Mouse (Mus musculus) ZHBTc4 (cell line): Measurements from ENCODE around the gene Hhat.
A peak's percentile ranks its signal among the peaks of the same experiment; 100 is the strongest.

Experiments used
- DNase-seq: peaks from one replicate; pipeline ENCODE4 v3.0.0-alpha.2; 2011; ENCODE audit warnings: low read depth, low spot score

Gene Hhat

GRCm38 (mm10) chr1:192557978-192558594, 212.9 kb downstream of the Hhat start:
- no peak for DNase-seq

DNA sequence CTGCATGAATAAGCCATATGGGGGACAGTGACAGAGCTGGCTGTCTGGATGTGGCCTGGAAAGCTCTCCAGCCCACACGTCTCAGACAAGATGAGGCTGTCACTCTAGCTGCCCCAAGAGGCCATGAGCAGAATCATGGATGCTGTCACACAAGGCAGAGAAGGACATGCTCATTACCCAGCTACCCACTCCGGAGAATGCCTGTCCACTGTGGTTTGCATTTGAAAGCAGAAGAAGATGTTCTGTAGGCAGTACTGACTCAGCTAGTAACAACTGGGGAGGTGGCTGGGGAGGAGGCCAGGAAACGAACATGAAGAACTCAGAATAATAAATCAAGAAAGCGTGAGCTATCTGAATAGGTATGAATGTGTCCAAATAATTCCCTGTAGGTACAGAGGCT, 215.5 kb downstream of the Hhat start:
- DNase-seq = no peak

GRCm38 (mm10) chr1:192550561-192550960, 220.5 kb downstream of the Hhat start:
- DNase-seq = no peak

DNA sequence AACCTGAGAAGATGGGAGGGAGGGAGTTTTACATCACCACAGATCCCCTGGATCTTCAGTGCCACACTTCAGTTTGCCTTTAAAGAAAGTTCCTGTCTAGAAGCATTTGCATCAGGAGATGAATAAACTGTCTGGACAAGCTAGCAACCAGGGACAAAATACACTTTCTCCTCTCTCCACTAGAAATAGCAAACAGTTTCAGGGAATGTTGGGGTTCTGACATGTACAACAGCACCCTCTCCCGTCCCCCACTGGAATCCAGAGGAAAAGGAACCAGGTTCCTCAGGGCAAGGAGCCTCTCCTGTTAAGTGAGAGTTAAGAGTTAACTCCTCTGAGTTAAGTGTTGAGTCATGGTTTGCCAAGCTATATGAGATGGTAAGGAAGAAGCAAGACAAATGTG, 224.2 kb downstream of the Hhat start:
- no peak for DNase-seq

GRCm38 (mm10) chr1:192544901-192545300, 226.1 kb downstream of the Hhat start:
- DNase-seq = no peak

DNA sequence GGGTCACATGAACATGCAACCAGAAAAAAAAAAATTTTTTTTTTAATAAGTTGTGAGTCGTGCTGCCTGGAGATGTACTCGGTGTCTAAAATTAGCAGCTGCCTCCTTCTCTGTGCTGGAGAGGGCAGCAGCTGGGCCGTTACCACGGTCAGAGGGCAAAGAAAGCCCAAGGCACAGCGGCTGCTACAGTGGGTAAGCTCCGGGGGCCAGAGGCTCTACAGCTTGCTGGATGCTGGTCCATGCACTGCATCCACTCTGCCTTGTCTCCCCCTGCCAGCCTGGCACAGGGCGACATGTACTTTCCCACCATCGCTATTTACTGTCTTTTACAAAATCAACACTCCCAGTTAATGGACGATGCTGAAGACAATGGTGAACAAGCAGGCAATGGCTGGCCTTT, 226.9 kb downstream of the Hhat start:
- DNase-seq = no peak

DNA sequence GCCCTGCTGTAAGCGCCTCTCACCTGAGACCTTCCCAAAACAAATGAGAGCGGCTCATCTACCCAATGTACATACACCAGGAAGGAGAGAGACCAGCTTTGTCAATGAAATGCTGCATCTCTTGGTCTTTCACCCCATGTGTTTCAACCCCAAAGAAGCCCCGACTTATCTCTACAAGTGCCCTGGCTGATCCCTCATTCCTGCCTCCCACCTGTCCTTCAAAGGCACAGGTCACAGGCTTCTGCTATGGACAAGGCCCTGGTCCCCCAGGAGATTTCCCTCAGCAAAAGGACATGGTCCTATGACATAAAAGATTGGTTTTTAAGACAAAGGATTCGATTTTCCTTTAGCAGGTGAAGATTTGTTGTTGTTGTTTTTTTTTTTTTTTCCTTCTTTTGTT, 227.3 kb downstream of the Hhat start:
- DNase-seq = no peak

GRCm38 (mm10) chr1:192542093-192542492, 228.9 kb downstream of the Hhat start:
- no peak for DNase-seq

- no peak for DNase-seq
Observed at GRCm38 (mm10) chr1:192537169-192537568, 233.9 kb downstream of the Hhat start.

- DNase-seq = no peak
Observed at GRCm38 (mm10) chr1:192536440-192536839, 234.6 kb downstream of the Hhat start.

DNA sequence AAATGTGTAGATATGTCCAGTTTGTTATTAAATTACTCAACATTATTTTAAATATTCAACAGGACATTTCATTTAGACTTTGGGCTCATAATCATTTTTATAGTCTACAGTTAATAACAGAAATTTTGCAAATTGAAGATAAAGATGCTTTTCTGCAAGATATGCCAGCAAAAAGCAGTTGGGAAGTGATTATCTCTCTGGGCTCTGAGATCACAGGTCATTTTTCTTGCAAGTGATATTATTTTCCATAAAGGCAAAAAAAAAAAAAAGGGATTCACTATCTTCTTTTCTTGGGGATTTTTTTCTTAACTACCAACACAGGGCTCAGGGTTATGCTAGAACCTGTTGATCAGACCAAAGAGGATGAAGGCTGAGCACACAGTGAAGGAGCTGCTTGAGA, 238.0 kb downstream of the Hhat start:
- DNase-seq = no peak

GRCm38 (mm10) chr1:192532212-192532611, 238.8 kb downstream of the Hhat start:
- no peak for DNase-seq

DNA sequence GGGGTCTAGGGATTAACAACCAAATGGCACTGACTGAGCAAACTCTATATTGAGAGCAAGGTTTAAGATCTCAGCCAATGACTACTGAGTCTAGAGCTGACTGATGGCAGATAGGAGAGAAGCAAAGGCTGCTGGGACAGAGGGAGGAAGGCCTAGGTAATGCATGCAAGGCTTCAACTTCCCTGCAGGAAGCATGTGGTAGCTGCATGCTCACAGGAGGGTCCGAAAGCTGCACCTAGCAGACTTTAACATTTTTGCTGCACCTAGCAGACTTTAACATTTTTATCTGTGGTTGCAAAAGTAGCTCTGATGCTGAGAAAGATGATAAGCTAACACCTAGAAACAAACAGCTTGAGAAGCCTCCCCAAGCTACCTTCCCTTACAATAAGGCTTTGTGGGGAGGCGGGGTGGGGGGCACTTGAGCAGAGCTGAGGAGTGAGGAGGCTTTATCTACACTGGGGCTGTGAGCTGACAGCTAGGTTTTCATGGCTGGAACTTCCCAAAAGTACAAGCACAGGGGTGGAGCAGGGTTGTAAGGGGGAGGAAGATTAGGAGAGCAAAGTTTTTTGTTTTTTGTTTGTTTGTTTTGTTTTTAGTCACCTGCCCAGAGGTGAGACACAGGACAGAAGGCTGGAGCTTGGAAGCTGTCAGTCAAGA, 239.4 kb downstream of the Hhat start:
- DNase-seq = no peak

- peak; percentile 40 for DNase-seq
Observed at GRCm38 (mm10) chr1:192525711-192526350, 245.2 kb downstream of the Hhat start.

DNA sequence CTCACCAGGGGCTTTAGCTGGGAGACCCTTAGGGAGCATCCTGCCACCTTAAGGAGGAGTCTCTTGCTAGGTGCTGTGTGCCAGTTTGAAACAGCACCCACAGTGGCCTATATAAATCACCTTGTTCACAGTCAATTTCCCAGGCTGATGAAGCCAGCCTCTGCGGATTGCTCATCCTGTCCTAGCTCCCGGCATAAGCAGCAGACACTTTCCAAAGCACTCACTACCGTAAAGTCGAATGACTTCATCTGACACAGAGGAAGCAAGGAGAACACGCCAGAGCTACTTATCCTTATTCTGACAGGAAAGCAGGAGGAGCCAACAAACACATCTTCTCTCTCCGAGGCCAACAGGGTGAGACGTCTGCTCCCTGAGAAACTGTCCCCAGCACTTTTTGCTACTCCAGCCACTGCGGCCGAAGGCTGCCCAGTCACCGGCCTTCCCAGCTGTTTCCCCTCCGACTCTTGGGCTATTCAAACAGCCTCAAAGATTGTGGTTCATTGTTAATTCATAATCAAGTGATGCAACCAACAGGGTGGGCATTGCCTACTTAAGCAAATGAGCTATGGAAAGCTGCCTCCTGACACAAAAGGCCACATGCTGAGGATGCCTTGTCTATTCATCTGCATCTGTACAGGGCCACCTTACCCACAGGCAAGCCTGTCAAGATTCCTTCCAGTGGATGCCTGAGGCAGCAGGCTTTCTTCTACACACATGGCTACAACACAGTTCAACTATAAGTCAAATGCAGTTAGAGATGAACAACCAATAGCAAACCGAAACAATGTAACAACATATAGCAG, 248.4 kb downstream of the Hhat start:
- peak; percentile 75 for DNase-seq

GRCm38 (mm10) chr1:192520836-192521435, 250.1 kb downstream of the Hhat start:
- DNase-seq = no peak

DNA sequence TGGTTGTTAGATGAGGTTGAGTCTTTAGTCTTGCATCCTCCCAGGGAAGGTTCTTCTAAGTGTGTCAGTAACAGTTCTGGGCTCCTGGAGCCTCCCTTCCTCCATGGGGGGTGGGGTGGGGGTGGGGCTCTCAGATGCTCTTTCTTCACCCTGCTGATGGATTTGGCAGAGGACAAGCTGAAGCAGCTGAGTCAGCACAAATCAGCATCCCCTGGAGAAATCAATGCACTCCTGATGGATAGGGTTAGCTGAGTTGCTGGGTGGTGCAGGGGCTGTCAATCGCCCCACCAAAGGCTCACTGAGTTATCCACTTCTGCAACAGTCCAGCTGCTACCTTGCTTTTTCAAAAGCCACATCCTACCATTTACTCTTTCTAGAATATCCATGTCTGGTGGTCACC, 251.3 kb downstream of the Hhat start:
- peak; percentile 23 for DNase-seq

DNA sequence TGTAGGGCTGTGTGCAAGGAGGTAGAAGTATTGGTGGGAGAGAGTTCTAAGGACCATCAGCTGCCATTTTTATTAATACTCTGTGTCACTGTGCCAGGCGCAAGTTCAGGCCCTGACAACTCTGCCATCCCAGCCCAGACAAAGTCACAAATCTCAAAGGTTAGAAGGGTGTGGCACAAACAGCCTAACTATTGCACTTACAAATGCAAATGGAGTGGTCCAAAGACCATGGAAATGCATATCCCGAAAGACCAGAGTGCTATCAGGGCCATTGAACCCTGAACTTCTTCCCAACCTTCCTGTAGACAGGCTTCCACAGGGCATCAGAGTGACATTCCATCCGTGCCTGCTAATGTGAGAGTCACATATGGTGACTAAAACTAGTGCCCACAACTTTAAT, 255.7 kb downstream of the Hhat start:
- DNase-seq = peak; percentile 81

- DNase-seq = no peak
Observed at GRCm38 (mm10) chr1:192512821-192513220, 258.2 kb downstream of the Hhat start.

GRCm38 (mm10) chr1:192503651-192504050, 267.4 kb downstream of the Hhat start:
- no peak for DNase-seq

GRCm38 (mm10) chr1:192502835-192503234, 268.2 kb downstream of the Hhat start:
- DNase-seq = no peak

- DNase-seq = no peak
Observed at GRCm38 (mm10) chr1:192502016-192502415, 269.0 kb downstream of the Hhat start.
